Mouse (Mus musculus): Measurements from ENCODE around the gene Cryzl2.

Gene Cryzl2

DNA sequence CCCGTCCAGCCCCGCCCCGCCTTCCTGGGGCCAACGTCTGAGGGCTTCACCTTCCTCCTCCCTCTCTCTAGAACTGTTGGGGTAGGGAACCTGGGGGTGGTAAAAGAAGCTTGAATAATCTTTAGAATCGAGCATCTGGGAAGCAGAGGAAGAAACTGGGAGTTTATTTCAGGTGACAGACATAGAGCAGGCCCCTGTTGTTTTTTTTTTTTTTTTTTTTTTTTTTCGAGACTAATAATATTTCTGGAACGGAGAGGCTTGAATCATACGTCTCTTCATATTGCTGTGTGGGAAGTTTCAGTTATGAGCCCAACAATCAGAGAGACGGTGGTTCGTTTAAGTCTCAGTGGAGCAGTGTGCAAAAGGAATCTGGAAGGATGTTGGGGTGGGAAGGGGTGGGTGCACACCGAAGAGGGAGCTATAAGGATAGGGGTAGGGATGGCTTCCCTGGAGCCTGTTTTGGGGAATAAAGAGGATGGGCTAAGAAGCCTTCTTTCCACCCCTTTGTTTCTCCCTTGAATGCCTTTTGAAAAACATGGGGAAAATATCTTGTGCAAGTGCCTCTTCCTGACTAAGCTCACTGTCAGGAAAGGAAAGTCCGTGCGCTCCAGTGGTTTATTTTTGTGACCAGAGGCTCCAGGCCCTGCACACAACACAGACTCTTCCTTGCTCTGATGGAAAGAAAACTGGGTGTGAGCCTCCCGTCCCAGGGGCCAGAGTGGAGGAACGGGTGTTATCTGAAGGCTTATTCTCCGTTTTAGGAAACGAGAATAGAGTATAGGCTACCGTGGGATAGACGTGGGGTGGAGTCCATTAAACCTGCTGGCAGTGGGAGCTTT, 14.4 kb upstream of the Cryzl2 start:
- DNase-seq (ENCODE audit: low read depth): no peak

DNA sequence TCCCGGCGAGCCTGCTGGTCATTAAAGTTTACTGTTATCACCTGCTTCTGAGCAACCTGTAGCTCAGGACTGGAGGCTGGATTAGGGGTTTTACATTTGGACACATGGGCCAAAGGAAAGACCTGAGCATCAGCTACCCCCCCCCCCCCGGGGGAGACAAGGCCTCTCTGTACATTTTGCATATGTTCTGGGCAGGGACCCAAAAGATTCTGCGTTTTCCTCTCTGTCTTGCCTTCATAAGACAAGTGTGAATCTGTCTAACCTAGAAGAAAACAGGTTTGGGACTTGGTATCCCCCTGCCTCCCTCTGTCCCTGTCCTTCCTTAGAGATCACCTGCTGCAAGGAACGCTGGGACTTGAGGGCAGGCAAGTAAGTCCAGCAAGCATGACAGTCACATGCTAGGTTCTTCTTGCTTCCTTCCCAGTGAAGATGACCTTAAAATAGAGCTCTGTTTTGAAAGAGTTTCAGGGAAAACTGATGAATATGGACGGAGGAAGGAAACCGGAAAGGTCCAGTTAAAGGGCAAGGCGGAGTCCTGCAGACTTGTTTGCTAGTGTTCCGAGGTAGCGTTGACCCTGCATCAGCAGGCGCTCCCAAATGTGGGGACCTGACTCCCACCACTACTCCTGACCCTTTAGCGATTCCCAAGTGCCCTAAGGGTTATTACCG, 13.6 kb upstream of the Cryzl2 start:
- DNase-seq (ENCODE audit: low read depth): no peak

DNA sequence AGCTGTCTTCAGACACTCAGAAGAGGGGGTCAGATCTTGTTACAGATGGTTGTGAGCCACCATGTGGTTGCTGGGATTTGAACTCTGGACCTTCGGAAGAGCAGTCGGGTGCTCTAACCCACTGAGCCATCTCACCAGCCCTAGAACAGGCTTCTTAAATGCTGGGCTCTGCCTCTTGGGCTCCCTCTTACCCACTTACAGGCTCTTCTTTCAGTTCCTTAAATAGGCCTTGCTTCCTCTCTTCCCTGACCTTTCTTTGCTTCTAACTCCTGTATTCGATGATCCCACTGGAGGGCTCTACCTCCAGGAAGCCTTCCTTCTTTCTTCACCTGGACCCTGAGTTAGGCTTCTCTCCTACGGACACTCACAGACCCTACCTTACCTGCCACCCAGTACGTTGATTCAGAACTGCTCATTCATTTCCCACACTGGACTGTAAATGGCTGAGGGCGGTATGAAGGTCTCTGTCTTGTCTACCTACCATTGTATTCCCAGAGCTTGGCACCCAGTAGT, 12.9 kb upstream of the Cryzl2 start:
- DNase-seq (ENCODE audit: low read depth): no peak

DNA sequence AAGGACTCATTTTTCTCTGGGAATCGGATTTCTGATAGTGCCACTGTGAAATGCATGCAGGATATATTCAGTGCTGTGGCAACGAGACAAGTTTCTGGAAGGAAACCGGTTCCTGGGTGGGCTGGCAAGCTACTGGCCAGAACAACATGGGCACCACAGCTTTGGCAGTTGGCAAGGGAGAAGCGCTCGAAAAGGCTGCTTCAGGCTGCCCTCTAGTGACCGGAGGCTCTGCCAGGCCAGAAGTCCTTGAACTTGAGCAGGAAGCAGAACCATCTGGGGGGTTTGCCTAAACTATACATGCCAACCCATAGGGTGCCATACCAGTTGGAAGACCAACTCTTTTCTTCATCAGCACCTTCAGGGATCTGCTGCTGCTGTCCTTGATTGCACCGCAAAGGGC, 12.1 kb upstream of the Cryzl2 start:
- DNase-seq (ENCODE audit: low read depth): no peak

DNA sequence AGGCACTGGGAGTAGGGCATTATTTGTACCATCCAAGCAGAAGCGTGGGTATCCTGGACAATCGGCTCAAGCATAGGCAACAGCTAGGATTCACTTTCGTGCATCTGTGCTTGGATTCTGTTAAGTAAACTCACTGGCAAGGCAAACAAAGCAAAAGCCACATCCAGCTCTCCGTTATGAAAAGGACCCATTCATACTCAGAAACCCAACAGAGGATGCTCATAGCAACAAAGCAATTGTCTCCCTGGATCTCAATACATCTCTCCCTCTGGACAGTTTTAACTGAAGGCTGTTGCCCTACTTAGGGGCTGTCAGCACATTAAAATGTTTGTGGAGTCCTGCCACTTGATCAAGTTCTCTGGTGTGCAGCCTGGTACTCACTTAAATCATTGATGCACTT, 11.2 kb upstream of the Cryzl2 start:
- DNase-seq (ENCODE audit: low read depth): no peak

DNA sequence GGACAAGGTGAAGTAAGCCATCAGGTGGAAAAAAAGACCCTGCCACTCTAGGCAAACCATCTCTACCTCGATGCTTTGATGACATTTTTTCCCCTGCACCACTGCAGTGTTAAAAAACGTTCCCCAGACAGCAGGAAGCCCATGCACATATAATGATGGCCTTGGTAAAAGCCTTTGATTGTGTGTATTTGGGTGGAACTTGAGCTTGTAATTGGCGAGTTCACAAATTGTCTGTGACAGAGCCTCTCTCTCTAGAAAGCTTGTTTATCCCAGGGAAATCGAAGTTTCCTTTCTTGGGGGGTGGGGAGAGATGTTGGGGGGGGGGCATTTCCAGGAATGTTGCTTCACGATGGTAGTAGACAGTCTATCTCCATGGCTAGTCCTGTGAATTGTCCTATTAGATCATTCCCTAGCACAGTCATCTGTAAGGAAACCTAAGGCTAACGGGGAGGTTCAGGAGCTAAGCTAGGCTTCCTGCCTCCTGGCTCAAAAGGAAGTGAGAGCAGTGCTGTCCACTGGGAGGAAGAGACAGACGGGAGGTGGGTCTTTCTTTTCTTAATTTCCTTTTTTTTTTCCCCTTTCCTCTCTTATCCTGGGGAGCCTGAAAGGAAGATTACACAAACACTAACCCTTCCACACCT, 10.1 kb upstream of the Cryzl2 start:
- no peak for DNase-seq (ENCODE audit: low read depth)

DNA sequence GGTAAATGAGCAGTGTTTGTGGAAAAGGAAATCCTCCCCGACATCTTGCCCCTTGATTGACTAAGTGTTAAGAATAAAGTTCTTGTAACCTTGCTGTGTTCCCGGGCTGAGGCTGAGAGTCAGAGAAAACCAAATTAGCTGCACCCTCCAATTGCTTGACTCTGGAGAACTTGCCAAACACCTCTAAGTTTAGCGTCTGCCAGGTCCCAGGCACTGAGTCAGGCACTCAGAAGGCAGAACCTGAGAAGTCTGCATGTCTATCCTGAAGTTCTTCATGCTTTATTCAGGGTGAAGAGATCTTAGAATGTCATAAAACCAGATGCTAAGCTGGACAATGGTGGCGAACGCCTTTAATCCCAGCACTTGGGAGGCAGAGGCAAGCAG, 9.6 kb upstream of the Cryzl2 start:
- no peak for DNase-seq (ENCODE audit: low read depth)

DNA sequence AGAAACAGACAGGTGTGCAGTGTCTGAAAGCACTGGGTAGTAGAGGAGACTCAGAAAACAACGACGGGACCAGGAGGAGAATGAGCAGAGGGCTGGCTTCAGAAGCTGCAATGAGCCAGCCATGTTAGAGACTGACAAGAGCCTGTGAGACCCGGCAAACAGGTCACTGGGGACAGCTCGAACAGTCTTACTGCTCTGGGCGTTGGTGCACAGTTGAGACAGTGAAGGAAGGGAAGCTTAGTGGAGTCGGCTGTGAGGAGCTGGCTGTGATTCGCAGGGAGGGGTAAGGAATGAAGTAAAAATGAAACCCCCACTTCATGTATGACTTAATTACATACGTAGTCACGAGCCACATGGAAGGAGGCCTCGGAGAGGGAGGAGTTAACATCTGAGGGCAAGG, 8.8 kb upstream of the Cryzl2 start:
- DNase-seq (ENCODE audit: low read depth): no peak

DNA sequence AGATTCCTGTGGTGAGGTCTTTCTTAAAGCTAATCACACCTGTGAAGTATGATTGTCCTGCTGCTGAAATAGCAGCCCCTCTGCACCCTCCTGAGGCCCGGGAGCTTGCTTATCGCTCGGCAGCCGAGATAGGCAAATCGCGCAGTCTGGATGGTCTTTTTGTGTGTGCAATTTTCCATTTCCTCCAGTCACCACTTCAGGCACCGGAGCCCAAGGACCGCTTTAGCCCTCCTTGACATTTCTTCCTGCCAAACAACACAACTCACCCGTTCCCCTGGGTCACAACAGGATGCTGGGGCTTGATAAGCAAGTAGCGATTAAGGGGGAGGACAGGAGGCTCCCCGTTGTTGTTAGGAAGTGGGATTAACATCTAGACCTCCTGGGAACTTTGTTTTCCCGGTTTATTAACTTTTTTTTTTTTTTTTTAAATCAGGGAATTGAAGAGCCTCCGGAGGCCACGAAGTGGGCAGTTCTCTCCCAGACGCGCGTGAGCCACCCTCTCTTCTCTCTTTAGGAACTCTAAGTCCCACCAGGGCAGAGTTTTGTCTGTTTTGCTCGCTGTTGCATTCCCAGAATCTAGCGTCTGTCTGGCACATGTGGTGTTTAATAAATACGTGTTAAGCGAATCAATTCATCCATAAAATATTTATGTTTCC, 8.3 kb upstream of the Cryzl2 start:
- no peak for DNase-seq (ENCODE audit: low read depth)

DNA sequence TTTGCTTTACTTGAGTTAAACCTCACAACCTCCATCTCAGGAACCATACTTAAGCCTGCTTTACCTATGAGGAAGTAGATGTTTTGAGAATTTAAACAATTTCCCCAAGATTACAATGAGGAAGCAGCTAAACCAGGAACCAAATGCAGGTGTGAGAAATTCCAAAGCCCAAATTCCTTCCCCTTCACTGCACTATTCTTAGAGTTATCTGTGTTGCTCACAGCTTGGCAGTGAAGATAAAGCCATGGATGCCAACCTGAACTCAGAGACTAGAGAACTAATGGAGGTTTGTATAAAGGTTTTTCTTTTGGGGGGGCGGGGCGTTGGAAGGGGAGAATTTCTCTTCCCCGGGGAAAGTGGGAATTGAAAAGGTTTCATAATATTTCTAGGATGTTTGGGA, 6.1 kb upstream of the Cryzl2 start:
- DNase-seq (ENCODE audit: low read depth): no peak

DNA sequence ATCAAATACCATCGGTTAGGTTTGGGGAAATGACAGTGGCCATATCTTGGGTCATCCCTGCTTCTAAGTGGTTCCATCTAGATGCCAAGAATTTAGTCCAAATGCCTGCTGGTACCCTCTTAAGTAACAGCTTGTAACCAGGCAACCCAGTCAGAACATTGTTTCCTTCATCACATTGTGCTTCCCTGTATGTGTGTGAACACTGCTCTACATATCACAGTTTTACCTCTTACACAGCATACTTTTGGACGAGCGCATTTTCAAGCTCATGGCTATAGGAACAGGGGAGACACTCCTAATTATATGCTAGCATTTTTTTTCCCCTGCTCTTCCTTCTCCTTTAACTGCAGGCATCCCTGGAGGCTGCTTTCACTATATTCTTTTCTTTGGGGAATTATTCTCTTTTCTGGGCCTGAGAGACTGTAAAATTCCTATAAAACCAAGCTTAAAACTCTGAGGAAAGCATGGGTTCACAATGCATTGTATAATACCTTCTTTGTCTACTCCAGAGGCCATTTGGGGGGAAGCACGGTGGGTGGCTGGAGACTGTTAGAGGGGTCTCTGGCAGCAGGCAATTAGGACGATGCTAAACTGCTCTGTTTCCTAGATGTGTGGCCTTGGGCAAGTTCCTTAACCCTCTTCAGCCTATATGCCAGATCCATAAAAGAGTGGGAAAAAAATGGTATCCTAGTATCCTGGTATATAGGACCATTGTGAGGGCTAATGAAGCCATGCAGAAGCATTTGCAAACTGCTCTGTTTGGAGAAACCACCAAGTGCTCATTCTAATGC, 5.4 kb upstream of the Cryzl2 start:
- no peak for DNase-seq (ENCODE audit: low read depth)

DNA sequence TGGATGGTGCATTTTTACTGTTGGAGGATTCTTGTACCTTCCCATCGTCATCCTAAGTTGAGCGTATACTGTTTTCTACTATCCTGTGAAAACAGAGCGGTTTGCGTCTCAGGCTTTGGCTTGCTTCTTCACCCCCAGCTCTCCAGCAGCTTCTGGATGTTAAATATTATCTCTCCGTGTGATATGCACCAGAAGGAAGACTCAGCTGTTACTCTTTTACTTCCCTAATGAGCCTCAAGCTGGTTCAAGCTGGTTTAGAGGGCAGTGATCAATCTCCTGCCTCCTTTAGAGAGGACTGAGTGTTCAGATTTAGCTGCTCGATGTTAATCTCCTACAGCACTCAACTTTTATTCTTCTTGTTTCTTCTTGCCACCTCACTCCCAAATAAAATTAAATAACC, 3.5 kb upstream of the Cryzl2 start:
- no peak for DNase-seq (ENCODE audit: low read depth)

DNA sequence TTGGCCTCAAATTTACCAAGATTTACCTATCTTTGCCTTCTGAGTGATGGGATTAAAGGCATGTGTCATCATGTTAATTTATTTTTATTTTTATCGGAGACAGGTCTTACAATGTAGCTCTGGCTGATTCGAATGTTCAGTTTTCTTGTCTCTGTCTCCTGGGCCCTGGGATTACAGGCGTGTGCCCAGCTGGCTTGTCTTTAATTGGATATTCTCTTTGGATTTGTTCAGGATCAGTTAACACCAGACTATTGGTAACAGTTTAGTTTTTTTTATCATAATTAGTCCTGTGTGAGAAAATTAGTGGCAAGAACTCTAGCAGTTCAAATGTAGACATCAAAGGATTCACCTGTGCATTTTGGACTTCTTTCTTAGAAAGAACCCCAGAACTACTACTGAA, 588 bp upstream of the Cryzl2 start:
- no peak for DNase-seq (ENCODE audit: low read depth)

DNA sequence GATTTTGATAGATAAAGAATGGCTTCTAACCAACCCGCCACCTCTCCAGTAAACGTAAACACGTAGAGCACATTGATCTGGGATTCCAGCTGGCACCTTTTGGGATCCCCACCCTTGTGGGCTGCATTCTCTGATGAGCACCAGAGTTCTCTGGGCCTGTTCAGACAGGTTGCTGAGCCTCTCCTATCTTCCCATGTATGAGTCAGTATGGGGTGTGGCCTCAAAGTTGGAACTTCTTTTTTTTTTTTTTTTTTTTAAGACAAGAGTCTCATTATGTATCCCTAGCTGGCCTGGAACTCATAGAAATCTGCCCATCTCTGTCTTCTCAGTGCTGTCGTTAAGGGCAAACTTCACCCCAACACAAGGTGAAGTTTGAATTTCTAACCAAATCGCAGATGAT, 1.5 kb downstream of the Cryzl2 start:
- DNase-seq (ENCODE audit: low read depth): no peak

DNA sequence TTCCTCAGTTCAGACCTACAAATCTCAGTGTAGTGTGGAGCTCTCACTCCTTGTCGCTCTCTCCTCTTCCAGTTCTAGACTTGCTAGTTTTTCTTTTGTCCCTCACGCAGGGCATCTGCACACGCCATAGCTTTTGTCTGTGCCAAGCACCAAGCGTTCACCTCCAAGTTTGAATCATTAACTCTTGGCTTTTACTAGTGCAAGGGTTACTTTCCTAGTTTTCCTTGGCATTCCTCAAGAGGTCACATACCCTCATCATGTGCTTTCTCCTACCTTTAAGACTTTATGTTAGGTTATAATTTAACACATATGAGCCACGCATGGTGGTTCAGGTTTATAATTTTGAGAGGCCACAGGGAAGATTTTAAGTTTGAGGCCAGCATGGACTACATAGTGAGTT, 2.9 kb downstream of the Cryzl2 start:
- DNase-seq (ENCODE audit: low read depth): no peak

DNA sequence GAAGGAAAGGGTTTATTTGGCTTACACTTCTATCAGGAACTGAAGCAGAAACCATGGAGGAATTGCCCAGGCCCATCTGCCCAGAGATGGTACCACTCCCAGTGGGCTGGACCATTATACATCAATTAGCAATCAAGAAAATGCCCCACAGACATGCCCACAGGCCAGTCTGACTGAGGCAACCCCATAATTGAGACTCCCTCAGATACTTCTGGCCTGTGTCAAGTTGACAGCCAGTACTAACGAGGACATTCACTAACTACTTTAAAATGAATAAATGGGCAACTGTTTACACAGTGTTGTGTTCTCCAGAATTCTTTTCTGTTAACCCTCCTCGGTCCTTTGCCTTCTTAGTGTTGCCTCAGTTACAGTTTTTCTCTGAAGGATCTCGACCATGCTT, 4.0 kb downstream of the Cryzl2 start:
- DNase-seq (ENCODE audit: low read depth): no peak

DNA sequence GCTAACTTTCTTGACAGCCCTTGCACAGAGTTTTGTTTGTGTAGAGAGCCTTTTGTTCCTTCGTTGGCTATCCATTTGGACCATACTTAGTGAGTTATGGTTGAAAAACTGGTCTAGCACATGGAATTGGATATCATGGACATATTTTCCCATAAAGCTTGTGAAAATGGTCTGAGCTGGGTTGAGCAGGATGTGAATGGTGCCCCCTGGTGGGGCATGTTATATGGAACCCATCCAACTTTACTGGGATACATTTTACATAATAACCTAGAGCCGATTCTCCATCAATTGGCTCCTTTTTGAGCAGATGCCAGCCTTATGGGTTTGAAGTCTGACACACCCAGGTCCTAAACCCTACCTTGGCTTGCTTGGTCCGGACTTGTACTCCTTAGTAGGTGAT, 6.8 kb downstream of the Cryzl2 start:
- DNase-seq (ENCODE audit: low read depth): peak; percentile 7

DNA sequence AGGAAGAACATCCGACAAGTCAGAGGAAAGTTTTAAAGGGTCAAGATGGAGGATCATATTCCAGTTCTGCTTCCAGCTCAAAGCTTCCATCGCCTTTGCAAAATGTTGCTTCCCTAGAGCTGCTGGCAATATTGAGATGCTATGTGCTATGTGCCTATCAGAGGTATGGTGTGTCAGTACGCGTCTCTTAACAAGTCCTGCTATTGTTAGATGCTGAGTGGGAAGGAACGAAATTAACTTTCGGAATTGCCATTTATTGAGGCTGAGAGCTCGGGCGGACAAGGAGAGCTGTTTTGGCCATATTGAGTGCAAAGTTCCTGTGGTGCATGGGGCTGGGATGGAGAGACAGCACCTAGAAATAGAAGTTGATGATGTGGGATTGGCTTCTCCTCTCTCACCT, 9.5 kb downstream of the Cryzl2 start:
- DNase-seq (ENCODE audit: low read depth): no peak

DNA sequence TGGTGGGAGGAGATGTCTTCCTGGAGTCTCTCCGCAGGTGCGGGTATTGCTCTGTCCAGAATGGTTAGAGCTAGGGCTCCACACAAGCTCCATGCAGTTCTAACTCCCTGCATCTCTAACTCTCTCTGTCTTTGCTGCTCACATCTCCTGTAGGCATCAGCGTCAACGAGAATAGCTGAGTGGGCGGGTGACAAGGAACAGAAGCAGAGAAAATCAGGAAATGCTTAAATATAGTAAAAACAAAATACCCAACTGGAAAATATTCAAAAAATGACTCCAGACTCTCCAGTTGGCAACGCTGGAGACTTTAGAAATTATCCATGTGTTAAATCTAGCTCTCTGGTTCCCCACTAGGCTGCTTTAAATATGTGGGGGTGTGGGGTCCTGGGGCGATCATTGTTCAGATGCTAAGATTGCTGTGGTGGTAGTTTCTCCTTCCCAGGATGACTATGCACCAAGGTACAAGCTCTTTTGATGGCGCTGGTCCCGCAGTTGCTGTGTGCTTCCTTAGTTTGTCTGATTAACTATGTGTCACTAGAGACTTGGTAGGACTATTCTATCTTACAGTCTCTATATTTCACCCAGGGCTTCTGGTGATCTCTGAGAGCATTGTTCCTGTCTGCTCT, 12.5 kb downstream of the Cryzl2 start:
- DNase-seq (ENCODE audit: low read depth): no peak

DNA sequence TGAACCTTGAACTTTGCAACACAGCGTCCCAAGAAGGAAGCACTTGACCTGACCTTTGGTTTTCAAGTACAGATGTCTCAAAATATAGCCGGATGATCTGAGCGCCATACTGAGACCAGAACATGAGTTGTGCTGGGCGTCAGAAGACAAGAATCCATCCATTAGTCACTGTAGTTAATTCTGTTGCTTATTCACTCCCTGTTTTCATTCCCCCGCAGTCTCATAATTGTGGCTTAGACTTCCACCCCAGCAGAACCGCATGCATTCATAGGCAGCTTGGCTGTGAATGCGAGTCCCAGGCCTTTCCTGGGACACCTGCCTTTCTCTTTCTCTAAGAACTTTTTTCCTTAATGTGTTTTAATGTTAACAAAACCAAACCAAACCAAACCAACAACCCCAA, 14.3 kb downstream of the Cryzl2 start:
- no peak for DNase-seq (ENCODE audit: low read depth)

DNA sequence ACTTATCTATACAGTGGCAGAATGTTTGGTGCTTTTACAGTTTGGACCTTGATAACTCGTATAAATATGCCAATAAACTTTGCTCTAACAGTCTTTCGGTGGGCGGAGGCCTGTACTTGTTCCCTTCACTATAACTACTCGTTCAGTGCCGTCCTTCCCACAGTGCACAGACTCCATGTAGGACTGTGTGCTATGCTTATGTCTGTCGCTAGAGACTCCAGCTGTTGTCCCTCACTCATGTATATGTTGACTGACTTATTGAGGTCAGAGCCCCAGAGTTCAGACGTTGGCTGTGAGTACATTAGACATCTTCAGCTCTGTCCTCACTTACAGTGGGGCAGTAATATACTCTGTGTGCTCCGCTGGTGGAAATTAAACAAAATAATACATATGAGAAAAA, 16.5 kb downstream of the Cryzl2 start:
- no peak for DNase-seq (ENCODE audit: low read depth)

All from induced T-regulatory cell, adult 2 months (primary cell).